ENCODE assay signal across 18 mouse cellular contexts in genomic region chr3:9339669-9340068, GRCm38 (mm10).
A peak's percentile ranks its signal among the peaks of the same experiment; 100 is the strongest.
DNase-seq lines count a peak whose midpoint lies in the region; ATAC-seq and TF ChIP-seq lines count a peak whose summit lies in the region.
"Had no signal": no experiment of that assay in that cellular context is flagged by ENCODE, and none has a peak within 500 bp of the region (broad histone marks: within the 10 kb centered on the region; RNA-seq: fewer than 3 reads in every experiment).

No protein-coding gene starts in this region.

- peaks cover 2% of the 10 kb centered on the region; the same call in 1 of the 2 replicates for H3K4me1 ChIP-seq in forebrain, embryonic 14.5 days (ENCODE audit: control insufficient read depth, insufficient read depth, low read length)

- CTCF ChIA-PET in Patski (lab: Charles Lee), result interaction anchor here (0.9 kb wide), 1 partner anchor 10 kb away, joined by 4 read pairs; no protein-coding TSS in a partner anchor

- H3K36me3 ChIP-seq in forebrain, embryonic 14.5 days (ENCODE audit: control insufficient read depth, insufficient read depth, low read length), result no peaks in the 10 kb centered on the region
- H3K36me3 ChIP-seq: embryonic facial prominence, embryonic 10.5 days; embryonic facial prominence, embryonic 12.5 days; G1E had no signal

- no peaks in the 10 kb centered on the region for H3K9me3 ChIP-seq in forebrain, embryonic 14.5 days (replicated peaks; ENCODE audit: control insufficient read depth, low read length)
- H3K9me3 ChIP-seq: embryonic facial prominence, embryonic 10.5 days; embryonic facial prominence, embryonic 12.5 days; forebrain, embryonic 13.5 days; G1E had no signal

- DNase-seq in 416B (ENCODE audit: low read depth) (peak; percentile 22), Patski (ENCODE audit: low read depth, low spot score) (peak; percentile 34)
- no peak for DNase-seq in testis, postnatal 14 days (ENCODE audit: low spot score)
- no peak for DNase-seq in layer of hippocampus, adult 2 months (ENCODE audit: low spot score in 2 of 2)
- DNase-seq in forebrain, embryonic 14.5 days (ENCODE audit: low spot score), result no peak
- DNase-seq: adrenal gland, adult 2 months; adrenal gland, postnatal 25 days; cerebellum, adult 11-12 months; cerebellum, adult 8-10 months; cerebellum, adult 9-11 months; cerebellum, postnatal 36 days had no signal

- H3K4me3 ChIP-seq in layer of hippocampus, adult 2 months, result no peak overlapping the region
- H3K4me3 ChIP-seq in forebrain, embryonic 14.5 days (ENCODE audit: low read depth, low read length), result no peak overlapping the region
- H3K4me3 ChIP-seq: embryonic facial prominence, embryonic 12.5 days; forebrain, embryonic 13.5 days had no signal

- H3K4me2 ChIP-seq in forebrain, embryonic 14.5 days (ENCODE audit: low read length), result no peak overlapping the region

- peak; percentile 66 for ATAC-seq in Patski
- ATAC-seq in granulocyte monocyte progenitor cell, adult 5-6 weeks (replicated peaks; ENCODE audit: poor library complexity, severe bottlenecking), result peak; percentile 59
- peak; percentile 49 for ATAC-seq in megakaryocyte progenitor cell, adult 5-6 weeks (replicated peaks; ENCODE audit: poor library complexity)
- ATAC-seq in forebrain, embryonic 14.5 days, result no peak
- ATAC-seq: forebrain, embryonic 13.5 days; forebrain, embryonic 16.5 days had no signal

- peaks cover 18% of the 10 kb centered on the region for H3K27me3 ChIP-seq in Patski
- H3K27me3 ChIP-seq in forebrain, embryonic 14.5 days (replicated peaks; ENCODE audit: control insufficient read depth, insufficient read depth, low read length), result no peaks in the 10 kb centered on the region

- POLR2A ChIA-PET in Patski (lab: Charles Lee), result no interaction called here

- no peak for TF ChIP-seq CTCF in Patski (IDR thresholded peaks at IDR 0.05)
- TF ChIP-seq CTCF in layer of hippocampus, adult 2 months (conservative IDR thresholded peaks at IDR 0.05), result no peak

- 82% methylated on average over 4 of the region's 4 CpGs for WGBS in forebrain, embryonic 14.5 days

- H3K9ac ChIP-seq in forebrain, embryonic 14.5 days (ENCODE audit: low read length), result no peak overlapping the region
- H3K9ac ChIP-seq: embryonic facial prominence, embryonic 12.5 days; forebrain, embryonic 13.5 days had no signal

- H3K27ac ChIP-seq in layer of hippocampus, adult 2 months, result no peak overlapping the region
- no peak overlapping the region for H3K27ac ChIP-seq in forebrain, embryonic 14.5 days (ENCODE audit: low read depth, low read length)
- H3K27ac ChIP-seq: embryonic facial prominence, embryonic 10.5 days; embryonic facial prominence, embryonic 12.5 days; forebrain, embryonic 13.5 days had no signal

- in situ Hi-C loops in Patski (cut with MboI; ENCODE audit: low pct_unique_long_range_greater_than_20kb), result no loop called here

Comparison
In these comparisons a context has a peak if more than half of its experiments do, and no peak if none do; other contexts are left out.
1. DNase-seq: peak in 416B (single experiment) and Patski (single experiment); none in testis, postnatal 14 days (single experiment), layer of hippocampus, adult 2 months (0 of 2) and forebrain, embryonic 14.5 days (single experiment).